Mouse (Mus musculus): ENCODE results near the gene Nudt11.
"Not testable (repeated sequence)": the region's sequence is repeated elsewhere in the genome, so short reads cannot be mapped to it uniquely, and the experiment has no call there.

The Nudt11 gene

GRCm38 (mm10) chrX:6047066-6047935 lies at the start of gene Nudt11:
Nudt11 (plus strand) TSS chrX:6047453.
- DNase-seq (ENCODE audit: low spot score in 2 of 2), result not testable (repeated sequence)

GRCm38 (mm10) chrX:6047936-6048614 lies 822 bp downstream of the Nudt11 start:
- not testable (repeated sequence) for DNase-seq (ENCODE audit: low spot score in 2 of 2)

GRCm38 (mm10) chrX:6061563-6061962 lies 14.3 kb downstream of the Nudt11 start:
- no peak for DNase-seq (ENCODE audit: low spot score in 2 of 2)

- DNase-seq (ENCODE audit: low spot score in 2 of 2), result peak in 1 of 2 experiments; percentile 56
These were observed 35.9 kb downstream of the Nudt11 start, which contains the start of gene AU022751 for GRCm38 (mm10) chrX:6082954-6083680. AU022751 (minus strand) TSS chrX:6083419.

- no peak for DNase-seq (ENCODE audit: low spot score in 2 of 2)
These were observed 44.3 kb downstream of the Nudt11 start for GRCm38 (mm10) chrX:6091547-6091946.

- no peak for DNase-seq (ENCODE audit: low spot score in 2 of 2)
These were observed 44.9 kb downstream of the Nudt11 start for GRCm38 (mm10) chrX:6091996-6092757.
